Mouse (Mus musculus) Muller cell, postnatal 12 days (primary cell): ENCODE results near the gene Nsa2.
"Not testable (repeated sequence)": the region's sequence is repeated elsewhere in the genome, so short reads cannot be mapped to it uniquely, and the experiment has no call there.

Experiments used
- DNase-seq: peaks from one replicate; pipeline ENCODE4 v3.0.0-alpha.2; 2015; ENCODE audit errors: inconsistent ontology term

Gene Nsa2

DNA sequence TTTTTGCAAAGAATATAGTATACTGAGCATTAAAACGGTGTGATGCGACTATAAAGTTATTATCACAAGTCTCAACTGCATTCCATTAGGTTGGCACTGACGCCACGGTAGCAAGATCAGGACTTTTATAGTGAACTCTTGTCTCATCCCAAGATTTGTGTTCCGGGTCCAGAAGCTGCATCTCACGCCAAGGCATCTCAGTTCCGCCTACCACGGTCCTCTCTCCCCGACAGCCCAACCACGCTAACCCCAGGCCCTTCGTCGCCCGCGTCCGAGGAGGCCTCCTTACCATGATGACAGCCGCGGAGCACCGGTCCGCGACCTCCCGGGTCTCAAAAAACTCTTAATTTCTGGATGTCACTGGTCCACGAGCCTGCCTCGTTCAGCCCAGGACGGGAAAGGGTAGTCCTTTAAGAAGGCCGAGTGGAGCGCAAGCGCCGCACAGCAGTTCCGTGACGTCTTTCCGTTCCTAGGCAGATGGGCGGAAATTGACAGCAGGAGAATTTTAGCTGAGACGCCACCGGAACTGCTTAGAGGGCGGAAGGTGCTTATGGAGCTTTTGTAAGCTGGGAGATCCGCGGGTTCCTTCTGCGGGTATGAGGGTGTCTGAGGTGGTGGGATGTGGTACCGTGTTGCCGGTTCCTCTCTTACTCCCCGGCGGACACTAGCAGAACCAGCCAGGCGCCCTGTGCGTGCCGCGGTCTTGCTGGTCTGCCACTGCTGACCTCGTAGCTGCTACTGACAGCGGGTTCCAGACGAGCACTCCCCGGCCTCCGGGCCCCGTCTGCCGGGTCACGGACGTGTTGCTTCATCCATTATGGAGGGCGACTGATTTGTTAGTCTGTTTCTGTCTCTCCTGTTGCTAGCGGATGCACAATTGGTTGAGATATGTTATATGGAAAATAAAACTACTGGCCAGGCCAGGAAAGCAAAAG lies at the start of gene Nsa2, which contains the start of gene Gfm2:
Nsa2 (minus strand) TSS at position 472 of the 935 bp plus-strand sequence.
Gfm2 (plus strand) TSS at position 472 of the 935 bp plus-strand sequence.
- peak; percentile 90 for DNase-seq

DNA sequence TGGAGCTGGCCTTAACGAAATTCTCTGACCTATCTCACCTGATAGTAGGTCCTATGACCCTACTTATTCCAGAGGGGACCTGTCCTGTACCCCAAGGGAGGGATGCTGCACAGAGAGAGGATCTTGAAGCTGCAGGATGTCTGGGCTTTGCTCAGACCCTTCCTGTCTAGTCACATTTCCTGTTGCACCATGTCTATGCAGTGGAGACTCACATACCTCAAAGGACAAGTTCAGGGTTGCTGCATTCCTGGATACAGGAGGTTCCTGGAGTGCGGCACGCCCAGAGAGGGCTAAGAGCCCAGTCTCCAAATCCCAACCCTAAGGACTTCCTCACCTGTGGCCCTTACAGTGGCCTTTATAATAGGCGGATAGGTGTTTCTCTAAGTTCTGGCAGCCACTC lies 48.6 kb upstream of the Nsa2 start:
- no peak for DNase-seq

DNA sequence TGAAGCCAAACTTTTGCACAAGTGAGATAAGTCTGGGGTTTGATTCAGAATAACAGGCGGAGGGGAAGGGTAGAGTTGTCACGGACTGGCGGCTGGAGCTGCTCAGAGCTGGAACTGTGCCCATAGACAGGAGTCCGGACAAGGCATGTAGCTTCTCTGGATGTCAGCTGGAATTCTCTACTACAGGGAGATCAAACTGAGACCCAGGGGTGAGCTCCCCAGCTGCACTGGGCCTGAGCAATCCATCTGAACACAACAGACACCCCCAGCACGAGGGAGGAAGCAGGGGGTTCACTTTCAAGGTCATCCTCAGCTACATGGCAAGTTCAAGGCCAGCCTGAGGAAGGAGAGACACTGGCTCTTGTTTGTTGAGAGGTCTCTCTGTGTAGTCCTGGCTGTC lies 46.9 kb upstream of the Nsa2 start:
- no peak for DNase-seq

DNA sequence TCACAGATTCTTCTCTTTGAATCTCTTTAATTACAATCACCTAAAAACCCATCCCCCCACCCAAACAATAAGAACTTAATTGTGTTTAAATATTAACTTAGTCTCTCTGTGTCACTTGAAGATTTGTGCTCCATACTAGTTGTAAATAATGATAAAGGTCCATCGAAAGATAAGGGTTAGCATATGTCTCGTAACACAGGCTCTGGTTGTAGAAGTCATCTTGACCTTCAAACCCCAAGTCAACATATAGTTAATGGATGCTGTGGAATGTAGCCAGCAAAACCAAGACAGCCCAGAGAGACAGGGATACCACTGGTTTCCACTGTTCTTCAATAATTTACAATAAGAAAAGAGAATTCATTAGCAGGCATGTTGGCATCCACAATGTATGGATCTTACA lies 46.4 kb upstream of the Nsa2 start:
- no peak for DNase-seq

DNA sequence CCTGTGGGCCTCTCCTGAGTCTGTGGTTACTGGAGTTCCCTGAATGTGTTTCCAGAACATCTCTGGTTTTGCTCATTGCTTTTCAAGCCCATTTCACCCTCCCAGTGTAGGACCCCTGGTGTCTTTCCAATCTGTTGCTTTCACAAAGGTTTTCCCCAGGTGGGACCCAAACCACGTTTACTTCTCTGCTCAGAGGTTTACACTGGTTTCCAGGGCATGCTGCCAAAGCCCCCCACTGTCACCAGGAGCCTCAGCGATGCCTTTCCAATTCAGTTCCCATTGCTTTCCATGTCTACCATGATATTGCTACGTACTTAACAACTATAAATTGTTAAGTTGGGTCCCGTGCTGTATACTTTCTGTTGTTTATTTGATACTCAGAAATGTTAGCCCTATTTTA lies 45.1 kb upstream of the Nsa2 start:
- no peak for DNase-seq

DNA sequence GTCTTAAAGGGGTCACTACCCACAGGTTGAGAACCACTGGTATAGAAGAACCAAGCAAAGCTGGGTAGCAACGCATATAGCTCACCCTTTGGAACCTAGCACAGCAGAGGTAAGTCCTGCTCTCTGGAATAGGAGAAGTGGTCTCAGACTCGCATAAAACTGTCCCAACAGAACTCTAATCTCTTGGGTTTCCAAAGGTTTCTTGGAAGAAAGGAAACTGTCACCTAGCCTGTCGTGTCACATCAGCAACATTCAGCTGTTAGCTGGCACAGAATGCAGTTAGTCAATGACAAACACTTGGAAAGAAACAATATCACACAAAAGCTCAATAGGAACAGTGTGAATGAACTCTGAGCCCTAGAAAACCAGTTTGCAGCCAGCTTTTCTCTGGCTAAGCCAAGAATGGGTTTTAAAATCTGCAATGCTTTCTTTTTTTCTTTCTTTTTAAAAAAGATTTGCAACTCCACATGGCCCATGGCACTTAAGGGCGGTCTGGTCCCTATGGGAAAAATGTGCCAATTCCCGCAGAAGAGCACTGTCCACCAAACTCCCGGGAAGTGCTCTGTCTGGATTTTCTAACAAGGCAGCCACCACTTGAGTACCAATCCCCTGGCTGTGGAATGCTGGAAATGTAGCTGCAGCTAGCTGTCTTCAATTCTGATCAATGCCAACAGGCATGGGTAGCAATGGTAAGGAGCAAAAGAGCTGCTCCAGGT lies 42.5 kb upstream of the Nsa2 start:
- DNase-seq, result no peak

DNA sequence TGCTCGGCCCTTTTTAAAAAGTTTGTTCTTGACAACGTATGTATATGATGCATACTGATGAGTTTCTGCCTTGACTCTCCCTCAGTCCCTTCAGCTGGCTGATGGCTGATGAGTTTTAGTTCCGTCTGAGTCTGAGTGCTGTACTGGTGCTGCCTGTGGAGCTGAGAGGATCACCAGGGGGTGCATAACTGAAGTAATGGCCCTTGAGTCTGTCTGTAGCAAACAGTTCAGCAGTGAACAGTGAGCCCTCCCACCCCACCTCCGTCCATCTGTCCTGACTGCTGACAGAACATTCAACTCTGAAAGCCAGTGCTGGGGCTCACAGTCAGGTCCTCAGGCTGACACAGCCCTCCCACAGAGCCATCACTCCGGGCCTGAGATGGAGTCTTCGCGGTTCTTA lies 41.2 kb upstream of the Nsa2 start:
- no peak for DNase-seq

DNA sequence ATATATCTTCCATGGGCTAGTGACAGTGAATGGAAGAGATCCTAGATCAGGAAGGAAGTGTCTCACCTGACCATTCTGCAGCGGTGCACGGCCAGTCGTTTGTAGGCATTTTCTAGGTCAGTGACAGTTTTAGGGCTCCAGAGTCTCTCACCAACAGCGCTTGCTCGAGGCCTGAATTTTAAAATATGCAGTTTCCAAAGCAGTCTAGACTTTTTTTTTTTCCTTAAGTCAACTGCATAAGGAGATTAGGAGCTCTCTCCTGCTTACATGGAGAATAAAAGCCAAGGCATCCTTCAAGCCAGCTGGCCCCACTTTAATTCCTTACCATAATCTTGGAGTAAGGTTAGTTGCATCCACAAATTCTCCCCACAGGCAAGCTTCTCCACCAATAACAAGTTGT lies 39.0 kb upstream of the Nsa2 start:
- DNase-seq, result no peak

DNA sequence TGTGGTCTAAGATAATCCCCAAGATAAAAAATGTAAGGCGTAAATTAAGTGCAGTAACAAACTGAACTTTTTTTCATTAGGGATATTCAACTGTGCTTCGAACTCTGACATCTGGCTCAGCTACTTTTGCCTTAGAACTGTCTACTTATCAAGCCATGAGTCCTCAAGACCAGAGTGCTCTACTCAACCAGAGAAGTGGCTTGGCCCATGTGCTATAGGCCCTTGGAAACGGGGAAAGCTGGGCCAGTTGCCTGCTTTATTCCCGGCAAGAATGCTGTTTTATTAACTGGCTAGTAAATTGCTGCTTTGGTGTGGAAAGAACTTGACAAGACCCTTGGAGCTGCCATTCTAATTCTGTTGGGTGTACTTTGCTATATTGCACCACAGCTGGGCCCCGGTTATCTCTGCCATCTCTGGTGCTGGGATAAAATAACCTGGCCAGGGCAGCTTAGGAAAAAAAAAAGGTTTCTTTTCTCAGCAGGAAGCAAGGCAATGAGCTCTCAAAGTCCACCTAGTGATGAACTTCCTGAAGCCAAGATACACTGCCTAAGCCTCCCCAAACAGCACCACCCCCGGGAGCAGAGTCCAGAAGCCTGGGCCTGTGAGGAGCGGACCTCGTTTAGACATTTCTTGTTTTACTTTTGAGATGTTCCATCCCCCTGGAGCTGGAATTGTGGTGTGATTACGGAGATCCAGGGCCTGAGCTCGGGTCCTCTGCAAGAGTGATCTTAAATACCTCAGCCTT lies 38.0 kb upstream of the Nsa2 start:
- no peak for DNase-seq

DNA sequence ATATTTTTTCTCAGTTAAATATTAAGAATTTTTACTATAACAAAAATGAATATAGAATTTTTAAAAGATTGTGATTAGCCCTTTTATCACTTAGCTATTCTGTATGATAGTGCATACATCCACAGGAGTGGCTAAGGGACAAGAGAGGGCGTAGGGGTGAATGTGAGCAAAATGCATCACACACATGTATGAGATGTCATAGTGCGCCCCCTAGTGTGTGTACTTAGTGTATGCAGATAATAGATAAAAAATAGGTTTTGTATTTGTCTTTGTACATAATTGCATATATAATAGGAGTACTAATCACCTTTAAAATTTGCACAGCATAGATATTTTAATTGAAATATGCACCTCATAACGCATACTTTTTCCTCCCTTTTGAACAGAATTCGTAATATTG lies 8.1 kb upstream of the Nsa2 start:
- DNase-seq, result no peak

DNA sequence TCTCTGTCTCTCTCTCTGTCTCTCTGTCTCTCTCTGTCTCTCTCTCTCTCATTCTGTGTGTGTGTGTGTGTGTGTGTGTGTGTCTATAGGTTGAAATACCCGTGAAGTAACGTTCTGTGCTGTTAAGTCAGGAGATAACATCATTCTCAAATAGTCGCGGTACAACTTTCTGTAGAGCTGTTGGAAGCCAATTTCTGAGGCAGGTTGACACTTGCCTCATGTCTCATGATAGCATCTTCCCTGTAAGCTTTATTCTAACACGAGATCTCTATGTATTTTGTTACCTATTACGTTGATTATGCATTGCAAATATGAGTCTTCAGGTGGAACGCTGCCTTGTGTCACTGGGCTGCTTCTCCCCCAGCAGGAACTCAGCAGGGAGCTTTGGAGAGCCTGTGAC lies 4.6 kb upstream of the Nsa2 start:
- DNase-seq, result no peak

DNA sequence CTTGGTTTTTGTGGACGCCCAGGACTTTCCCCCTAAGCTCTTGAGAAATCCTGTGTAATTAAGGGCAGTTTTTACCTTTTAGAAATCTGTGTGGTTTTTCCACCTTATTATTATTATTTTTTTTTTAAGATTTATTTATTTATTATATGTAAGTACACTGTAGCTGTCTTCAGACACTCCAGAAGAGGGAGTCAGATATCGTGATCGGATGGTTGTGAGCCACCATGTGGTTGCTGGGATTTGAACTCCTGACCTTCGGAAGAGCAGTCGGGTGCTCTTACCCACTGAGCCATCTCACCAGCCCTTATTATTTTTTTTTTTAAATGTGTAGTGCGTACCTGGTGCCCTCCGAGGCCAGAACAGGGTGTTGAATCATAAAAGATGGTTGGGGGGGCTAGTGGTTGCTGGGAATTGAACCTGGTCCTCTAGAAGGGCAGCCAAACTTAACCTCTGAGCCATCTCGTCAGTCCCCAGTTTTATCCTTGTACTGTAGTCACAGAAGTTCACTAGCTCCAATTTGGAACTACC lies 731 bp upstream of the Nsa2 start:
- not testable (repeated sequence) for DNase-seq

DNA sequence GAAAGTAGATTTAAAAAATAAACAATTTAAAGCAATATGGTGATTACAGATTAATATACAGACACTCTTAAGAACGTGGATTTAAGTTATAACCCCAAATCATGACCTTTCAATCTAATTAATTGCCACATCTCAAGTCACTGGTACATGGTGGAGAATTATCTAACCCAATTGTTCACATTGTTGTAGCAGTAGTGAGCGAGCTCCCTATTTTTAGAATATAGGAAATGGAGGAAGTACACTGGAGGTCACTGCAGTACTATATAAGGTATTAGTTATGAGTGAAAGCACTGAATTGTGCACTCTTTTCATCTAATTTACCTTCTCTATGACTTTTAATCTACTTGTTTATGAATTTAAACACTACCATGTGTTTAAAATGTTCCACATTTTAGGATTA lies 7.3 kb downstream of the Nsa2 start:
- not testable (repeated sequence) for DNase-seq

DNA sequence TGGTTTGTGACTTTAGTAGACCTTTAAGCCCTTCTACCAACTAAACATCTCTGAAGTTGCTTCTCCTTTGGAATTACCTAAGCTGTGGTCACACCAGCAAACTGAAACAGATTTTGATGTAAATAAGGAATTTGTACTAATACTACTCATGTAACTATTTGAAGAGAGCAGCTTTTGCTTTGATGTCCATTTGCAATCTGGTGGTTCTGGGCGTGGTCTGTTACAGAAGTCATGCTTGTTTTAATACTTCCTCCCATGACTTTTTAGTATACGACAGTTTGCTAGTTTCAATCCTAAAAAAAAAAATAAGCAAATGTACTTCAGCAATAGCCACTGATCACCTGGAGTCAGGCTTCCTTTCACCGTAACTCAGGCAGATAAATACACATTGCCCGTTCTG lies 8.1 kb downstream of the Nsa2 start:
- not testable (repeated sequence) for DNase-seq

DNA sequence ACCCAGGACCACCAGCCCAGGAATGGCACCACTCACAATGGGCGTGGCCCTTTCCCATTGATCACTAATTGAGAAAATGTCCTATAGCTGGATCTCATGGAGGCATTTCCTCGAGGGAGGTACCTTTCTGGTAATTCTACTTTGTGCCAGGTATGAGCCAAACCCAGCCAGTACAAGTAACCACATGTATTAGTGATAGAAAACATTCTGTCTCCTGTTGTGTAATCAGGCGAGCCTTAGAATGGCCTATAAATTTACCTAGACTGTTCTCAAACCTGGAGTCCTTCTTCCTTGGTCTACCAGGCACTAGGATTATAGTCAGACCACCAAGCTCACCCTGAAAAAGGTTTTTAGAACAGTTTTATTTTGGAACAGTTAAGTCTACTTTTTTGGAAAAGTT lies 16.4 kb downstream of the Nsa2 start:
- DNase-seq, result no peak

DNA sequence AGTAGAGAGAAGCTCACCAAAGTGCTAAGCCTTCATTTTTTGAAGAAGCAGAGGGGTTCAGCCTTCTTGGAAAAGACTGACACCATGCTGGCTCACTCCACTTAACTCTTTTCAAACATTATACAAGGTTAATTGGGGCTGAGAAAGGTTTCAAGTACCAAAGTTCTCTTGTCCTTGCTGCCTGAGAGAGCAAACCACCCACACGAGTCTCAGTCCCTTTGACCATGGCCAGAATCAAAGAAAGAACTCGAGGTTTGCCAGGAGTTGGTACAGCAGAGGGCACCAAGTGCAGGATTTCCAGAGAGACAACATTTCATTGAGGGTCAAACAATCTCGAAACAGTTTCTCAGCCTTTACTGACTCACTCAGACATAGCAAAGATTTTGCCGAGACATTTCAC lies 28.7 kb downstream of the Nsa2 start:
- DNase-seq, result no peak

DNA sequence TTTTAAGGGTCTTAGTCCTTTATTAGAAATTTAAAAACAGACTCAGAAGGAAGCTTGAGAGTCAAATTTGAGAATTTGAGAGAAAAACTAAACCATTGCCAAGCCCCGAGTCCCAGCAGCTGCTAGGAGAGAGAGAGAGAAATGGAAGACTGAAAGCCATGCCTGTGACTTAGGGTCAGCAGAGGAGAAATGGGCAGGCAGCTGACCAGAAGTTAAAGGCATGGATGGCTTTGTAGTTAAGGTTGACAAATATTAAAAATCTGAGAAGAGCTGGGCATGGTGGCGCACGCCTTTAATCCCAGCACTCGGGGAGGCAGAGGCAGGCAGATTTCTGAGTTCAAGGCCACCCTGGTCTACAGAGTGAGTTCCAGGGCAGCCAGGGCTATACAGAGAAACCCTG lies 30.0 kb downstream of the Nsa2 start:
- not testable (repeated sequence) for DNase-seq

DNA sequence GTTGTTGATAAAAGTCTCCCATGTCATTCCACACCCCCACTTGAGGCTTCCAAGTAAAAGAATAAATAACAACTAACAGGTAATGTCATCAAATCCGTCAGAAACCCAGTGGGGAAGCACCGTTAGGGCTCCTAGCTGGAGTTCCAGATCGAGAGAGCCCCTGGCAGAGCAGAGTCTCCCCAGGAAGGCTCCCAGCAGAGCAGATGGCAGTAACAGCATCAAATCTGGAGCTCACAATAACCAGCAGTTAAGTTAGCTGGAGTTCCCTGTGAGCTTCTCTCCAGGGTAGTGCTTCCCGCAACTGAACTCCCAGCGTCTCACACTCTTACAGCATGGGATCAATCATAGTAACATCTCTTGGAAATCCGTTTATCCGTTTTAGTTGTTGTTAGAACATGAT lies 32.7 kb downstream of the Nsa2 start:
- DNase-seq, result no peak

DNA sequence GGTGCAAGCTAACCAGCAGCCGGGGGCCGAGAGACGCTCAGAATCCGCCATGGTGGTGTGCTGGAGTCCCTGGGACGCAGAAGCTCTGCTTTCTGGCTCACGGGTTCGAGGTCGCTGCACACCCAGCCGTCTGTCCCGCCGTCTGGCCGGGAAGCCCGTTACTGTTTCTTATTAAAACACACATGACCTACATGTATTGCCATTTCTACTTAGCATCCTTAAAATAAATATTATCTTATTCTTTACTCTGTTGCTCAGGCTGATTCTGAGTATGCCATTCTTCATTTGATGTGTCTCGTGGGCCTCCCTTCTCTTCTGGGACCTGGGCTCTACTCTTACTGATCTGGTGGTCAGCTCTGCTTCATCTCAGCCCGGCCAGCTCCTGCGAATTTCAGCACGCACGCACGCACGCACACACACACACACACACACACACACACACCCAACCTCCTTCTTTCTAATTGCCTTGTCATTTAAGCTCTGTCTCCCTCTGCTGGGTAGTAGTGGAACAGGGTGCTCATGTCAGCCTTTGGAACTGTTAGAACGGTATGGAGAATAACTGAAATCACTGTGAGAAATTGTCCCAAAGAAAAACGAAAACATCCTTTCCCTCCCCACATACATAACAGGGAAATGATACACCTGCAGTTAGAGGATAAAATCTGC lies 38.4 kb downstream of the Nsa2 start, which contains the start of gene Gm6169:
Gm6169 (minus strand) TSS at position 51 of the 666 bp plus-strand sequence.
- peak; percentile 74 for DNase-seq

DNA sequence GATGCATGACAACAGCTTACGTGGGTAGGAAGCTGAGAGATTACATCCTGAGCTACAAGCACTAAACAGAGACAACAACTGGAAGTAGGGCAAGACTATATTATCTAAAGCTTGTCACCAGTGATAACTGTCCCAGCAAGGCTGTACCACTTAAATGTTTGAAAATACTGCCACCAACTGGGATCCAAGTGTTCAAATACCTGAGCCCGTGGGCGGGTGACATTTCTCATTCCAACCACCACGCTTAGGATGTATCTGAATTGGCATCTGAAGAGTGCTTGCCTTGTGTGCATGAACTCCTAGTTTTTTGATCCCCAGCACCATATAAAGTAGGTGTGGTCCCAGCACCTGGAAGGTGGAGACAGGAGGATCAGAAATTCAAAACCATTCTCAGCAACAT lies 42.0 kb downstream of the Nsa2 start:
- peak; percentile 87 for DNase-seq

DNA sequence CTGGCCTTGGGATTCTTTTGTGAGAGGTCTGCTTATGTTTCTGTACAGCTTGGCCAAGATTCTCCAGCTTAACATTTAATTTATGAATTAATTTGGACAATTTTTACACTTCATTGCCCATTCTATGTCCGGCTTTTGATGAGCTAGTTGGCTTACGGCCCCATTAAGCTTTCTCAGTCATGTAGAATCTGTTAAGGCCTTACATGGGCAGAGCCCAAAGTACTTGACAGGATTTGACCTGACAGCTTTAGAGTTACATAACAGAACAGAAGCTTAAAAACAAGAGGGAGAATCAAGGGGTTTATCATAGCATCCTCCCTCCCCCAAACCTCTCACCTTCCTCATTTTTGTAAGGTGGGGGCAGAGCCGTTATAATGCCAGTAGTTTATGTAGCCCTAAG lies 49.6 kb downstream of the Nsa2 start:
- peak; percentile 96 for DNase-seq
